Comparison of ENCODE assay signal across 28 mouse cellular contexts in the genomic region with DNA sequence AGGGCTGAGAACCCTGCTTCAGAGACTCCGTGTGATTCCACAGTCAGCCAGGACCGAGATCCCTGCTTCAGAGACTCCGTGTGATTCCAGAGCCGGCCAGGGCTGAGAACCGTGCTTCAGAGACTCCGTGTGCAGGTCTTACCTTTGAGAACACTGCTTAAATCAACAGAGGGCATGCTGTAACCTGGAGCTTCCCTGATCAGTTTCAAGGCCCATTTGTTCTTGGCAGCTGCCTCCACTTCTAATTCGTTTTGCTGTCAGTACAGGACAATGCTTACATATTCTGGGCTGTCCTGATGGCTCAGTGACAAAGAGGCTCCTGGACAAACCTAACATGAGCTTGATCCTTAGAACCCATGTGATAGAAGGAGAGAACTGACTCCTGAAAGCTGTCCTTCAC. TPM values are rescaled to one million over a fixed set of nuclear protein-coding genes. Genes with fewer than 3 reads are reported as not detected.
"Had no signal": no experiment of that assay in that cellular context is flagged by ENCODE, and none has a peak within 500 bp of the region (broad histone marks: within the 10 kb centered on the region; RNA-seq: fewer than 3 reads in every experiment).

No protein-coding gene starts in this region.

- DNase-seq: kidney, adult 18-20 months; kidney, adult 9 months; kidney, postnatal 14 days; kidney, postnatal 4 days; lung, adult 2 months; lung, postnatal 36 days; retina, postnatal 1 day; right cerebral cortex, postnatal 25 days; spleen, adult 18-20 months; thymus, postnatal 36 days had no signal

- H3K36me3 ChIP-seq: limb, embryonic 10.5 days; limb, embryonic 13.5 days; liver, embryonic 12.5 days; liver, embryonic 15.5 days; midbrain, embryonic 10.5 days; midbrain, embryonic 13.5 days; neural tube, embryonic 13.5 days had no signal

- H3K9ac ChIP-seq: limb, embryonic 13.5 days; liver, embryonic 12.5 days; liver, embryonic 15.5 days; midbrain, embryonic 13.5 days; neural tube, embryonic 13.5 days had no signal

- H3K27me3 ChIP-seq: limb, embryonic 13.5 days; liver, embryonic 12.5 days; liver, embryonic 15.5 days; midbrain, embryonic 13.5 days; neural tube, embryonic 13.5 days had no signal

- ATAC-seq: intestine, embryonic 16.5 days; lung, postnatal 0 days; midbrain, embryonic 13.5 days; midbrain, embryonic 16.5 days had no signal

- H3K4me1 ChIP-seq: midbrain, embryonic 10.5 days; midbrain, embryonic 13.5 days; neural tube, embryonic 13.5 days had no signal

- H3K4me2 ChIP-seq: limb, embryonic 13.5 days; liver, embryonic 12.5 days; liver, embryonic 15.5 days; midbrain, embryonic 13.5 days; neural tube, embryonic 13.5 days had no signal

- H3K27ac ChIP-seq: limb, embryonic 10.5 days; limb, embryonic 13.5 days; liver, embryonic 12.5 days; liver, embryonic 15.5 days; midbrain, embryonic 10.5 days; midbrain, embryonic 13.5 days; neural tube, embryonic 13.5 days had no signal

- H3K9me3 ChIP-seq: limb, embryonic 10.5 days; limb, embryonic 13.5 days; liver, embryonic 12.5 days; liver, embryonic 15.5 days; midbrain, embryonic 10.5 days; midbrain, embryonic 13.5 days; neural tube, embryonic 13.5 days had no signal

- H3K4me3 ChIP-seq: limb, embryonic 10.5 days; limb, embryonic 13.5 days; liver, embryonic 12.5 days; liver, embryonic 15.5 days; megakaryocyte, embryonic 14.5 days; midbrain, embryonic 10.5 days; midbrain, embryonic 13.5 days; myocyte; neural tube, embryonic 13.5 days had no signal

RNA-seq across cellular contexts. Expression of a gene that starts 39.3 kb away (rescaled TPM):
- total RNA-seq: layer of hippocampus, adult 18-20 months; layer of hippocampus, postnatal 14 days; left cerebral cortex, adult 8-10 months; left cerebral cortex, postnatal 14 days; monocyte, adult 5-6 weeks; neutrophil, adult 5-6 weeks had no signal
- polyA plus RNA-seq: limb, embryonic 10.5 days; liver, embryonic 12.5 days; liver, embryonic 15.5 days; lung, adult 2 months; lung, postnatal 0 days; midbrain, embryonic 10.5 days; midbrain, embryonic 13.5 days; midbrain, embryonic 16.5 days; neural tube, embryonic 13.5 days had no signal
